In genomic region chr11:32889248-32889647, GRCm38 (mm10) we compare ENCODE assay signal across 13 mouse cellular contexts.
DNase-seq lines count a peak whose midpoint lies in the region; ATAC-seq and TF ChIP-seq lines count a peak whose summit lies in the region.
"Had no signal": no experiment of that assay in that cellular context is flagged by ENCODE, and none has a peak within 500 bp of the region (broad histone marks: within the 10 kb centered on the region; RNA-seq: fewer than 3 reads in every experiment).

No protein-coding gene starts in this region.

- no peak for ATAC-seq in lung, postnatal 0 days
- ATAC-seq in forebrain, embryonic 13.5 days: no peak

- no peak overlapping the region for H3K9ac ChIP-seq in lung, postnatal 0 days (replicated peaks; ENCODE audit: low read depth)
- H3K9ac ChIP-seq in forebrain, embryonic 13.5 days: no peak overlapping the region
- H3K9ac ChIP-seq: hindbrain, embryonic 15.5 days; liver, embryonic 13.5 days; neural tube, embryonic 12.5 days had no signal

- no peak for TF ChIP-seq EP300 in lung, postnatal 0 days (IDR thresholded peaks at IDR 0.05)

- H3K4me3 ChIP-seq in lung, postnatal 0 days (ENCODE audit: low read depth, low read length): no peak overlapping the region
- no peak overlapping the region for H3K4me3 ChIP-seq in limb, embryonic 10.5 days
- H3K4me3 ChIP-seq in forebrain, embryonic 13.5 days: no peak overlapping the region
- H3K4me3 ChIP-seq: hindbrain, embryonic 15.5 days; liver, embryonic 13.5 days; neural tube, embryonic 12.5 days had no signal

- no peak overlapping the region for H3K27ac ChIP-seq in lung, postnatal 0 days (ENCODE audit: low read length)
- H3K27ac ChIP-seq in limb, embryonic 10.5 days: no peak overlapping the region
- no peak overlapping the region for H3K27ac ChIP-seq in forebrain, embryonic 13.5 days
- H3K27ac ChIP-seq: hindbrain, embryonic 15.5 days; liver, embryonic 13.5 days; neural tube, embryonic 12.5 days had no signal

- no peaks in the 10 kb centered on the region for H3K9me3 ChIP-seq in lung, postnatal 0 days (ENCODE audit: low read length)
- no peaks in the 10 kb centered on the region for H3K9me3 ChIP-seq in limb, embryonic 10.5 days (replicated peaks)
- H3K9me3 ChIP-seq in forebrain, embryonic 13.5 days (replicated peaks): no peaks in the 10 kb centered on the region
- H3K9me3 ChIP-seq: hindbrain, embryonic 15.5 days; liver, embryonic 13.5 days; neural tube, embryonic 12.5 days had no signal

- H3K4me2 ChIP-seq in lung, postnatal 0 days (replicated peaks; ENCODE audit: low read depth, low read length): no peak overlapping the region
- no peak overlapping the region for H3K4me2 ChIP-seq in forebrain, embryonic 13.5 days
- H3K4me2 ChIP-seq: hindbrain, embryonic 15.5 days; liver, embryonic 13.5 days; neural tube, embryonic 12.5 days had no signal

- H3K27me3 ChIP-seq in lung, postnatal 0 days (replicated peaks; ENCODE audit: insufficient read depth, low read length): no peaks in the 10 kb centered on the region
- H3K27me3 ChIP-seq in limb, embryonic 10.5 days (ENCODE audit: low read depth, poor library complexity, severe bottlenecking): no peaks in the 10 kb centered on the region
- H3K27me3 ChIP-seq in forebrain, embryonic 13.5 days: no peaks in the 10 kb centered on the region
- H3K27me3 ChIP-seq: hindbrain, embryonic 15.5 days; liver, embryonic 13.5 days; neural tube, embryonic 12.5 days had no signal

- peak; percentile 51 to 79 for DNase-seq in adrenal gland, adult (ENCODE audit: inconsistent age in 2 of 2, low spot score in 1 of 2)
- no peak for DNase-seq in adrenal gland, adult 18-20 months (ENCODE audit: low spot score in 2 of 2)
- peak; percentile 35 for DNase-seq in lung, postnatal 0 days (ENCODE audit: low spot score)
- DNase-seq in lung, adult 18-20 months: no peak
- DNase-seq in adipocyte (ENCODE audit: low spot score): peak; percentile 6
- DNase-seq in limb, embryonic 10.5 days (ENCODE audit: low spot score): peak; percentile 55
- DNase-seq in neural tube, embryonic 10.5 days (ENCODE audit: extremely low spot score, low spot score): no peak
- DNase-seq: gastrocnemius, postnatal 36 days; layer of hippocampus, adult 9-11 months; liver, embryonic 13.5 days had no signal

- no peaks in the 10 kb centered on the region for H3K36me3 ChIP-seq in lung, postnatal 0 days (ENCODE audit: insufficient read depth, low read length)
- no peaks in the 10 kb centered on the region for H3K36me3 ChIP-seq in limb, embryonic 10.5 days
- H3K36me3 ChIP-seq in forebrain, embryonic 13.5 days (ENCODE audit: poor library complexity, severe bottlenecking): no peaks in the 10 kb centered on the region
- H3K36me3 ChIP-seq: hindbrain, embryonic 15.5 days; liver, embryonic 13.5 days; neural tube, embryonic 12.5 days had no signal

- WGBS in lung, postnatal 0 days: 26% methylated on average over 7 of the region's 7 CpGs
- 23% methylated on average over 7 of the region's 7 CpGs for WGBS in limb, embryonic 10.5 days
- WGBS in forebrain, embryonic 13.5 days: 35% methylated on average over 7 of the region's 7 CpGs

- H3K4me1 ChIP-seq in lung, postnatal 0 days (ENCODE audit: insufficient read depth, low read depth, low read length): no peaks in the 10 kb centered on the region
- peaks cover 23% of the 10 kb centered on the region for H3K4me1 ChIP-seq in limb, embryonic 10.5 days
- no peaks in the 10 kb centered on the region for H3K4me1 ChIP-seq in forebrain, embryonic 13.5 days
- H3K4me1 ChIP-seq: liver, embryonic 13.5 days; neural tube, embryonic 12.5 days had no signal

- TF ChIP-seq CTCF in lung, postnatal 0 days (IDR thresholded peaks at IDR 0.05): no peak

Comparison
In these comparisons a context has a peak if more than half of its experiments do, and no peak if none do; other contexts are left out.
1. DNase-seq: peak in adrenal gland, adult (2 of 2), lung, postnatal 0 days (single experiment), adipocyte (single experiment) and limb, embryonic 10.5 days (single experiment); none in adrenal gland, adult 18-20 months (0 of 2), lung, adult 18-20 months (0 of 2) and neural tube, embryonic 10.5 days (single experiment).